Mouse (Mus musculus): ENCODE measurements around the gene Dscam. TPM values are rescaled to one million over a fixed set of nuclear protein-coding genes. Genes with fewer than 3 reads are reported as not detected.
A peak's percentile ranks its signal among the peaks of the same experiment; 100 is the strongest.

Gene Dscam
- total and polyA plus RNA-seq, 2 experiments = not detected

- H3K27me3 ChIP-seq (ENCODE audit: control insufficient read depth, insufficient read depth, low read length) = no peaks in the 10 kb centered on the region
- H3K4me1 ChIP-seq (ENCODE audit: control insufficient read depth, insufficient read depth, low read length) = peaks cover 7% of the 10 kb centered on the region; the same call in 1 of the 2 replicates
- H3K4me3 ChIP-seq (ENCODE audit: insufficient read depth, low read depth, low read length) = no peak overlapping the region
- H3K36me3 ChIP-seq (ENCODE audit: control insufficient read depth, insufficient read depth, low read length) = no peaks in the 10 kb centered on the region
- 19% methylated on average over 4 of the region's 4 CpGs for WGBS
- no peaks in the 10 kb centered on the region for H3K79me2 ChIP-seq (ENCODE audit: control insufficient read depth, insufficient read depth, low read length)
- peak; percentile 83 for DNase-seq (ENCODE audit: extremely low read depth, low read depth, low spot score)
- H3K27ac ChIP-seq (replicated peaks; ENCODE audit: insufficient read depth, low read depth, low read length) = no peak overlapping the region
- TF ChIP-seq POLR2A (IDR thresholded peaks at IDR 0.05; ENCODE audit: extremely low read depth, insufficient read depth, low read length) (no peak), CTCF (IDR thresholded peaks at IDR 0.05; ENCODE audit: low read depth, low read length) (no peak)
- no peak overlapping the region for H3K9ac ChIP-seq (ENCODE audit: low read depth, low read length)
Observed at GRCm38 (mm10) chr16:97075920-97076572, 94.5 kb downstream of the Dscam start.

DNA sequence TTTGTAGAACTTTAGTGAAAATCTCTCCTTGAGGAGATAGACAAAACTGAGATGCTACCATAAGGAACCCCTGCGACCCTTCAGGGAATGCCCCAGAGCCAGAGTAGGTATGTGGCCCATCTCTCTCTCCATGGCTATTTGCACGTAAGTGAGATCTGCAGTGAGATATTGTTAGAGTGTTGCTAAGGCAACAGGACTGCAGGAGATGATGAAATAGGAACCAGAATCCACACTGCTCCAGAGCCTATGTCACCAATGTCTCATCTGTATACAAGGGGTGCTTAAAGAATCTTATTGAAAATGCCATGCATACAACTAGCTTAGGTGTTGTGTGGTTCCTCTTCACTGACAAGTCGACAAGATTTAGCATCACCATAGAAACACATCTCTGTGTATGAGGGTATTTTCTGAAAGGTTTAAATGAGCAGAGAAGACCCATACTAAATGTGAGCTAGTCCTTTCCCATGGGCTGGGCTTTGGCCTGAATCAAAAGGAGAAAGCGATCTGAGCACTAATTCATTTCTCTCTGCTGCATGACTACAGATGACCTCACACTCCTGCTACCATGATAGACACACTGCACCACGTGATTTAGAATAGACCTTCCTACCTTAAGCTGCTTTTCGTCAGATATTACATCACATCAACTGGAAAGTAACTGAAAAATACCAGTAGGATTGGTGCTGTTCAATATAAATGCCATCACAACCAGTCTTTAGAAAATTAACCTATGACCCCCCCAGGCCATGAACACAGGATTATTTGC lies 95.2 kb downstream of the Dscam start:
- no peaks in the 10 kb centered on the region for H3K27me3 ChIP-seq (ENCODE audit: control insufficient read depth, insufficient read depth, low read length)
- no peak overlapping the region for H3K27ac ChIP-seq (replicated peaks; ENCODE audit: insufficient read depth, low read depth, low read length)
- H3K4me1 ChIP-seq (ENCODE audit: control insufficient read depth, insufficient read depth, low read length) = peaks cover 7% of the 10 kb centered on the region; the same call in 1 of the 2 replicates
- H3K4me3 ChIP-seq (ENCODE audit: insufficient read depth, low read depth, low read length) = no peak overlapping the region
- DNase-seq (ENCODE audit: extremely low read depth, low read depth, low spot score) = peak; percentile 23
- no peaks in the 10 kb centered on the region for H3K36me3 ChIP-seq (ENCODE audit: control insufficient read depth, insufficient read depth, low read length)
- 55% methylated on average over 6 of the region's 6 CpGs for WGBS
- H3K9ac ChIP-seq (ENCODE audit: low read depth, low read length) = no peak overlapping the region
- H3K79me2 ChIP-seq (ENCODE audit: control insufficient read depth, insufficient read depth, low read length) = no peaks in the 10 kb centered on the region
- TF ChIP-seq CTCF (IDR thresholded peaks at IDR 0.05; ENCODE audit: low read depth, low read length) (no peak), POLR2A (IDR thresholded peaks at IDR 0.05; ENCODE audit: extremely low read depth, insufficient read depth, low read length) (no peak)

DNA sequence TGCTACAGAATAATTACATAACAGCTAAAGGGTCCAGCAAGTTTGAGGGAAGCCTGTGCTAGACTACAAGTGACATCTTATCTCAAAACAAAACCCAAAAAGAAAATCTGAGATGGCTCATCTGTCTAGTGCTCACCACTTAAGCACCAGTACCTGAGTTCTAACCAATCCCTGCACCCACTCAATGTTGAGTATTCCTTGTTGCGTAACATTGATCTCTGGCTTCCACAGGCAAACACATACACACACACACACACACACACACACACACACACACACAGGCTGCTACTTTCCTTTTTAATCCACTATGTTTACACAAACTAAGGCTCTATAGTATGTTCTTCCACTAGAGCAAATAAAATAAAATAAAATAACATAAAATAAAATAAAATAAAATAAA lies 96.7 kb downstream of the Dscam start:
- Histone ChIP-seq H3K27me3 (ENCODE audit: control insufficient read depth, insufficient read depth, low read length) (no peaks in the 10 kb centered on the region), H3K36me3 (ENCODE audit: control insufficient read depth, insufficient read depth, low read length) (no peaks in the 10 kb centered on the region)
- DNase-seq (ENCODE audit: extremely low read depth, low read depth, low spot score) = peak; percentile 86

DNA sequence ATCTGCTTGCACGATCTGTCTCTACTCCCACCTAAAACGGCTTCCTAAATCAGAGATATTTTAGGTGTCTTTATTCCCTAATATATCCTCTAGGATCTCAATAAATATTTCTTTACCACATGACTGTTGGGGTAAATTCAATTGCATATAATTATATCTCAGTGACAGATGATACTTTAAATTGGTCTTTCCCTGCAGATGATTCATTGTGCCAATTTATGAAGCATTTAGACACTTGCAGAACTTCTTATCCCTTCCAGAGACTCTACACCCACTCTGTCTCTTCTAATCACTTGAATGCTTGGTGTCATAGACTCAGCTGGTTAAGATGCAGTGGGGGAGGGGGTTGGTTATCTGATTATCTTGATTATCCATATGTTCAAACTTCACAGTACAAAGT lies 97.9 kb downstream of the Dscam start:
- no peak overlapping the region for H3K4me3 ChIP-seq (ENCODE audit: insufficient read depth, low read depth, low read length)
- no peak overlapping the region for H3K27ac ChIP-seq (replicated peaks; ENCODE audit: insufficient read depth, low read depth, low read length)
- peaks cover 7% of the 10 kb centered on the region; the same call in 1 of the 2 replicates for H3K4me1 ChIP-seq (ENCODE audit: control insufficient read depth, insufficient read depth, low read length)
- H3K36me3 ChIP-seq (ENCODE audit: control insufficient read depth, insufficient read depth, low read length) = no peaks in the 10 kb centered on the region
- H3K9ac ChIP-seq (ENCODE audit: low read depth, low read length) = no peak overlapping the region
- H3K79me2 ChIP-seq (ENCODE audit: control insufficient read depth, insufficient read depth, low read length) = no peaks in the 10 kb centered on the region
- 93% methylated on average over 2 of the region's 2 CpGs for WGBS
- no peak for DNase-seq (ENCODE audit: extremely low read depth, low read depth, low spot score)
- no peaks in the 10 kb centered on the region for H3K27me3 ChIP-seq (ENCODE audit: control insufficient read depth, insufficient read depth, low read length)
- TF ChIP-seq POLR2A (IDR thresholded peaks at IDR 0.05; ENCODE audit: extremely low read depth, insufficient read depth, low read length) (no peak), CTCF (IDR thresholded peaks at IDR 0.05; ENCODE audit: low read depth, low read length) (no peak)

More for the DNA sequence above, 96.7 kb downstream of the Dscam start:
- Histone ChIP-seq H3K9ac (ENCODE audit: low read depth, low read length) (no peak overlapping the region), H3K4me1 (ENCODE audit: control insufficient read depth, insufficient read depth, low read length) (peaks cover 7% of the 10 kb centered on the region; the same call in 1 of the 2 replicates), H3K4me3 (ENCODE audit: insufficient read depth, low read depth, low read length) (no peak overlapping the region), H3K27ac (replicated peaks; ENCODE audit: insufficient read depth, low read depth, low read length) (no peak overlapping the region), H3K79me2 (ENCODE audit: control insufficient read depth, insufficient read depth, low read length) (no peaks in the 10 kb centered on the region)
- WGBS = 35% methylated on average over 1 of the region's 1 CpGs
- TF ChIP-seq CTCF (IDR thresholded peaks at IDR 0.05; ENCODE audit: low read depth, low read length) (no peak), POLR2A (IDR thresholded peaks at IDR 0.05; ENCODE audit: extremely low read depth, insufficient read depth, low read length) (no peak)

GRCm38 (mm10) chr16:97066856-97067255 lies 103.7 kb downstream of the Dscam start:
- Histone ChIP-seq H3K27ac (replicated peaks; ENCODE audit: insufficient read depth, low read depth, low read length) (no peak overlapping the region), H3K36me3 (ENCODE audit: control insufficient read depth, insufficient read depth, low read length) (no peaks in the 10 kb centered on the region), H3K9ac (ENCODE audit: low read depth, low read length) (no peak overlapping the region), H3K4me3 (ENCODE audit: insufficient read depth, low read depth, low read length) (no peak overlapping the region), H3K4me1 (ENCODE audit: control insufficient read depth, insufficient read depth, low read length) (no peaks in the 10 kb centered on the region), H3K27me3 (ENCODE audit: control insufficient read depth, insufficient read depth, low read length) (no peaks in the 10 kb centered on the region), H3K79me2 (ENCODE audit: control insufficient read depth, insufficient read depth, low read length) (no peaks in the 10 kb centered on the region)
- 67% methylated on average over 4 of the region's 4 CpGs for WGBS
- TF ChIP-seq POLR2A (IDR thresholded peaks at IDR 0.05; ENCODE audit: extremely low read depth, insufficient read depth, low read length) (no peak), CTCF (IDR thresholded peaks at IDR 0.05; ENCODE audit: low read depth, low read length) (no peak)
- DNase-seq (ENCODE audit: extremely low read depth, low read depth, low spot score) = peak; percentile 25

- Histone ChIP-seq H3K27ac (replicated peaks; ENCODE audit: insufficient read depth, low read depth, low read length) (no peak overlapping the region), H3K27me3 (ENCODE audit: control insufficient read depth, insufficient read depth, low read length) (no peaks in the 10 kb centered on the region), H3K9ac (ENCODE audit: low read depth, low read length) (no peak overlapping the region), H3K4me3 (ENCODE audit: insufficient read depth, low read depth, low read length) (no peak overlapping the region), H3K79me2 (ENCODE audit: control insufficient read depth, insufficient read depth, low read length) (no peaks in the 10 kb centered on the region), H3K4me1 (ENCODE audit: control insufficient read depth, insufficient read depth, low read length) (no peaks in the 10 kb centered on the region), H3K36me3 (ENCODE audit: control insufficient read depth, insufficient read depth, low read length) (no peaks in the 10 kb centered on the region)
- no peak for TF ChIP-seq POLR2A (IDR thresholded peaks at IDR 0.05; ENCODE audit: extremely low read depth, insufficient read depth, low read length)
- TF ChIP-seq CTCF (IDR thresholded peaks at IDR 0.05; ENCODE audit: low read depth, low read length) = no peak
- DNase-seq (ENCODE audit: extremely low read depth, low read depth, low spot score) = no peak
- WGBS = 81% methylated on average over 3 of the region's 3 CpGs
Observed at GRCm38 (mm10) chr16:97062207-97062606, 108.3 kb downstream of the Dscam start.
